Mouse (Mus musculus): Measurements from ENCODE around the gene Wfikkn2.

Wfikkn2 gene

DNA sequence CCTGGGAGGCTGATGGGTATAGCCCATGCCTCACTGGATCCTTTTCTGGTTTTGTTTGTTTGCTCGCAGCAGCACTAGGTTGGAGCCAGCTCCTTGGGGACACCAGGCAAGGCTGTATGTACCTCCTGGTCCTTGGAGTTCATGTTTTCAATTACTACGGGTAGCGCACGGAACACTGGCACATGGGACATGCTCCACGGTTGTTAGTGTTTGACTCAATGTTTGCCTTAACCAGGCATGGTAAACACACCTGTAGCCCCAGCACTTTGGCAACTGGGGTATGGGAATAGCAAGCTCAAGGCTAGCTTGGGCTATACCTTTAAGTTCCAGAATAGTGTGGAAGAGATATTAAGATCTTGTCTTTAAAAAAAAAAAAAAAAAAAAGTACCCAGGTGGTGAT lies 55.1 kb downstream of the Wfikkn2 start:
- no peak for DNase-seq (ENCODE audit: low spot score)

DNA sequence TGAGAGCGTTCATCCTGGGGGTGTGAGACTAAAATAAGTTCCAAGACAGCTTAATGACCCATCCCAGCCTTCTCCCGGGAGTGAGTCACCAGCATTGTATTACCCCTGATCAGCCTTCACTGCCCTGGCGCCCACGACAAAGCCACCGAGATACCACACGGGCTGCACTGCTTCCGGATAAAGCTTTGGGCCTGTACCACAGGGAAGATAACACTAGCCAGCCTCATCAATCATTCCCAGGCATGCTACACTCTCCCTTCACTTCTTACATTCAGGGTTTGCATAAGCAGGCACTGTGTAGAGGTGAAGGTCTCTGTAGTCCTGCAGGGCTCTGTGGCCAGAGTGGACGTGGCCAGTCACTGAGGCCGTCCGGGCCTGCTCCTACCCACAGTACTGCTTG lies 56.2 kb downstream of the Wfikkn2 start:
- no peak for DNase-seq (ENCODE audit: low spot score)

All from retina, embryonic 14.5 days (tissue).